Mouse (Mus musculus): ENCODE measurements around the gene Rtl9. TPM values are rescaled to one million over a fixed set of nuclear protein-coding genes. Genes with fewer than 3 reads are reported as not detected.

The Rtl9 gene
- polyA plus RNA-seq (2014; fragmentation: Nextera tagmentation; extraction: Ambion mirVana), result 0.81 and 1.1 TPM in 2 replicates

GRCm38 (mm10) chrX:143099044-143099754, at the start of gene Rtl9:
Rtl9 (plus strand) TSS chrX:143099594.
- H3K9me3 ChIP-seq (ENCODE audit: control insufficient read depth, low read depth, low read length), result no peaks in the 10 kb centered on the region
- 100% methylated on average over 1 of the region's 1 CpGs for WGBS
- ATAC-seq (ENCODE audit: insufficient number of reproducible peaks, insufficient read depth, low FRiP score, low read depth), result no peak
- H3K36me3 ChIP-seq (ENCODE audit: control insufficient read depth, insufficient read depth, low read length), result no peaks in the 10 kb centered on the region
- no peak within 1 kb of the TSS for H3K4me3 ChIP-seq (ENCODE audit: low read depth, low read length)
- H3K27me3 ChIP-seq (ENCODE audit: control insufficient read depth, insufficient read depth, low read length), result no peaks in the 10 kb centered on the region
- H3K4me2 ChIP-seq (replicated peaks; ENCODE audit: low read depth, low read length), result no peak within 1 kb of the TSS
- no peaks in the 10 kb centered on the region for H3K4me1 ChIP-seq (ENCODE audit: control insufficient read depth, insufficient read depth, low read length)
- no peak within 1 kb of the TSS for H3K9ac ChIP-seq (replicated peaks; ENCODE audit: low read depth, low read length)
- no peak within 1 kb of the TSS for H3K27ac ChIP-seq (ENCODE audit: low read length)

GRCm38 (mm10) chrX:143051478-143051877, 47.9 kb upstream of the Rtl9 start:
- Histone ChIP-seq H3K9me3 (ENCODE audit: control insufficient read depth, low read depth, low read length) (no peaks in the 10 kb centered on the region), H3K4me3 (ENCODE audit: low read depth, low read length) (no peak overlapping the region), H3K4me2 (replicated peaks; ENCODE audit: low read depth, low read length) (no peak overlapping the region), H3K9ac (replicated peaks; ENCODE audit: low read depth, low read length) (no peak overlapping the region), H3K36me3 (ENCODE audit: control insufficient read depth, insufficient read depth, low read length) (no peaks in the 10 kb centered on the region), H3K4me1 (ENCODE audit: control insufficient read depth, insufficient read depth, low read length) (no peaks in the 10 kb centered on the region), H3K27me3 (ENCODE audit: control insufficient read depth, insufficient read depth, low read length) (no peaks in the 10 kb centered on the region), H3K27ac (ENCODE audit: low read length) (no peak overlapping the region)
- ATAC-seq (ENCODE audit: insufficient number of reproducible peaks, insufficient read depth, low FRiP score, low read depth), result no peak

GRCm38 (mm10) chrX:143051921-143052320, 47.5 kb upstream of the Rtl9 start:
- no peak for ATAC-seq (ENCODE audit: insufficient number of reproducible peaks, insufficient read depth, low FRiP score, low read depth)
- 76% methylated on average over 4 of the region's 4 CpGs for WGBS
- Histone ChIP-seq H3K4me2 (replicated peaks; ENCODE audit: low read depth, low read length) (no peak overlapping the region), H3K4me1 (ENCODE audit: control insufficient read depth, insufficient read depth, low read length) (no peaks in the 10 kb centered on the region), H3K27ac (ENCODE audit: low read length) (no peak overlapping the region), H3K27me3 (ENCODE audit: control insufficient read depth, insufficient read depth, low read length) (no peaks in the 10 kb centered on the region), H3K36me3 (ENCODE audit: control insufficient read depth, insufficient read depth, low read length) (no peaks in the 10 kb centered on the region), H3K9ac (replicated peaks; ENCODE audit: low read depth, low read length) (no peak overlapping the region), H3K4me3 (ENCODE audit: low read depth, low read length) (no peak overlapping the region), H3K9me3 (ENCODE audit: control insufficient read depth, low read depth, low read length) (no peaks in the 10 kb centered on the region)

GRCm38 (mm10) chrX:143058829-143059228, 40.6 kb upstream of the Rtl9 start:
- Histone ChIP-seq H3K4me3 (ENCODE audit: low read depth, low read length) (no peak overlapping the region), H3K27me3 (ENCODE audit: control insufficient read depth, insufficient read depth, low read length) (no peaks in the 10 kb centered on the region), H3K9me3 (ENCODE audit: control insufficient read depth, low read depth, low read length) (no peaks in the 10 kb centered on the region), H3K36me3 (ENCODE audit: control insufficient read depth, insufficient read depth, low read length) (no peaks in the 10 kb centered on the region), H3K27ac (ENCODE audit: low read length) (no peak overlapping the region), H3K9ac (replicated peaks; ENCODE audit: low read depth, low read length) (no peak overlapping the region), H3K4me1 (ENCODE audit: control insufficient read depth, insufficient read depth, low read length) (no peaks in the 10 kb centered on the region), H3K4me2 (replicated peaks; ENCODE audit: low read depth, low read length) (peak overlapping the region; percentile 35)
- WGBS, result 25% methylated on average over 12 of the region's 12 CpGs
- 0 out of 2 replicates have a peak, but pooled peaks have one; percentile 10 for ATAC-seq (ENCODE audit: insufficient number of reproducible peaks, insufficient read depth, low FRiP score, low read depth)

GRCm38 (mm10) chrX:143062641-143063355, 36.6 kb upstream of the Rtl9 start:
- ATAC-seq (ENCODE audit: insufficient number of reproducible peaks, insufficient read depth, low FRiP score, low read depth), result no peak
- H3K36me3 ChIP-seq (ENCODE audit: control insufficient read depth, insufficient read depth, low read length), result no peaks in the 10 kb centered on the region
- peak overlapping the region; percentile 66; the same call in 1 of the 2 replicates for H3K27ac ChIP-seq (ENCODE audit: low read length)
- H3K27me3 ChIP-seq (ENCODE audit: control insufficient read depth, insufficient read depth, low read length), result no peaks in the 10 kb centered on the region
- H3K9ac ChIP-seq (replicated peaks; ENCODE audit: low read depth, low read length), result no peak overlapping the region
- 0 out of 2 replicates have a peak, but pooled peaks cover 3% of the 10 kb centered on the region for H3K4me1 ChIP-seq (ENCODE audit: control insufficient read depth, insufficient read depth, low read length)
- no peaks in the 10 kb centered on the region for H3K9me3 ChIP-seq (ENCODE audit: control insufficient read depth, low read depth, low read length)
- no peak overlapping the region for H3K4me2 ChIP-seq (replicated peaks; ENCODE audit: low read depth, low read length)
- no peak overlapping the region for H3K4me3 ChIP-seq (ENCODE audit: low read depth, low read length)
- 60% methylated on average over 11 of the region's 11 CpGs for WGBS

- H3K27me3 ChIP-seq (ENCODE audit: control insufficient read depth, insufficient read depth, low read length), result no peaks in the 10 kb centered on the region
- ATAC-seq (ENCODE audit: insufficient number of reproducible peaks, insufficient read depth, low FRiP score, low read depth), result peak; percentile 73
- H3K36me3 ChIP-seq (ENCODE audit: control insufficient read depth, insufficient read depth, low read length), result no peaks in the 10 kb centered on the region
- WGBS, result 38% methylated on average over 7 of the region's 7 CpGs
- no peaks in the 10 kb centered on the region for H3K9me3 ChIP-seq (ENCODE audit: control insufficient read depth, low read depth, low read length)
- no peak overlapping the region for H3K4me3 ChIP-seq (ENCODE audit: low read depth, low read length)
- H3K4me1 ChIP-seq (ENCODE audit: control insufficient read depth, insufficient read depth, low read length), result 0 out of 2 replicates have a peak, but pooled peaks cover 3% of the 10 kb centered on the region
- H3K9ac ChIP-seq (replicated peaks; ENCODE audit: low read depth, low read length), result no peak overlapping the region
- no peak overlapping the region for H3K4me2 ChIP-seq (replicated peaks; ENCODE audit: low read depth, low read length)
- peak overlapping the region; percentile 66 for H3K27ac ChIP-seq (ENCODE audit: low read length)
These were observed 35.6 kb upstream of the Rtl9 start for GRCm38 (mm10) chrX:143063780-143064179.

GRCm38 (mm10) chrX:143064288-143064687, 35.1 kb upstream of the Rtl9 start:
- Histone ChIP-seq H3K4me3 (ENCODE audit: low read depth, low read length) (no peak overlapping the region), H3K27me3 (ENCODE audit: control insufficient read depth, insufficient read depth, low read length) (no peaks in the 10 kb centered on the region), H3K4me2 (replicated peaks; ENCODE audit: low read depth, low read length) (no peak overlapping the region), H3K27ac (ENCODE audit: low read length) (peak overlapping the region; percentile 66), H3K9me3 (ENCODE audit: control insufficient read depth, low read depth, low read length) (no peaks in the 10 kb centered on the region), H3K36me3 (ENCODE audit: control insufficient read depth, insufficient read depth, low read length) (no peaks in the 10 kb centered on the region), H3K9ac (replicated peaks; ENCODE audit: low read depth, low read length) (no peak overlapping the region), H3K4me1 (ENCODE audit: control insufficient read depth, insufficient read depth, low read length) (0 out of 2 replicates have a peak, but pooled peaks cover 3% of the 10 kb centered on the region)
- WGBS, result 50% methylated on average over 9 of the region's 9 CpGs
- ATAC-seq (ENCODE audit: insufficient number of reproducible peaks, insufficient read depth, low FRiP score, low read depth), result peak; percentile 77; the same call in 1 of the 2 replicates

GRCm38 (mm10) chrX:143066320-143067114, 32.9 kb upstream of the Rtl9 start:
- Histone ChIP-seq H3K4me2 (replicated peaks; ENCODE audit: low read depth, low read length) (no peak overlapping the region), H3K27me3 (ENCODE audit: control insufficient read depth, insufficient read depth, low read length) (no peaks in the 10 kb centered on the region), H3K4me3 (ENCODE audit: low read depth, low read length) (no peak overlapping the region), H3K9me3 (ENCODE audit: control insufficient read depth, low read depth, low read length) (no peaks in the 10 kb centered on the region), H3K4me1 (ENCODE audit: control insufficient read depth, insufficient read depth, low read length) (0 out of 2 replicates have a peak, but pooled peaks cover 3% of the 10 kb centered on the region), H3K9ac (replicated peaks; ENCODE audit: low read depth, low read length) (no peak overlapping the region), H3K27ac (ENCODE audit: low read length) (no peak overlapping the region), H3K36me3 (ENCODE audit: control insufficient read depth, insufficient read depth, low read length) (no peaks in the 10 kb centered on the region)
- ATAC-seq (ENCODE audit: insufficient number of reproducible peaks, insufficient read depth, low FRiP score, low read depth), result no peak
- 40% methylated on average over 17 of the region's 17 CpGs for WGBS

All from stomach, embryonic 14.5 days (tissue).